In the genomic region with DNA sequence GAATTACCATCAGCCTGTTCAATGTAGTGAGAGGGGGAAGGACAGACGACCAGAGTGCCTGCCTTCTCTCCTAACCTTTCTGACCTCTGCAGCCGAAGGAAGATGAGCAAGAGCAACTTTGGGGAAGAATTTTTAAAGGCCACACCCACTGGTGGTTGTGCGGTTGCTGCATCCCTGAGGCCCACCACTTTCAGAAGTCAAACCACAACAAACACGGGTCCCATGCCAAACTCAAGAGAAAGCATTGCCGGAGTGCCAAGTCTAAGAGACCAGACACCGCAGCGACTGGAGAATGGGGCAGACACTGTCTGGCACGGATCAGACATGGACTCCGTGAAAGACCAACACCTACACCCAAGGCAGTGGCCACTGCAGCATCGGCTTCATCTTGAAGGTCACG, we compare ENCODE assay signal across 21 mouse cellular contexts. TPM values are rescaled to one million over a fixed set of nuclear protein-coding genes. Genes with fewer than 3 reads are reported as not detected.
DNase-seq lines count a peak whose midpoint lies in the region; ATAC-seq and TF ChIP-seq lines count a peak whose summit lies in the region.
"Had no signal": no experiment of that assay in that cellular context is flagged by ENCODE, and none has a peak within 500 bp of the region (broad histone marks: within the 10 kb centered on the region; RNA-seq: fewer than 3 reads in every experiment).

No protein-coding gene starts in this region.

- WGBS in heart, embryonic 11.5 days (ENCODE audit: insufficient replicate concordance): 73% methylated on average over 11 of the region's 11 CpGs
- 26% methylated on average over 11 of the region's 11 CpGs for WGBS in liver, embryonic 14.5 days (ENCODE audit: insufficient replicate concordance)

- H3K27me3 ChIP-seq in heart, embryonic 11.5 days (ENCODE audit: control insufficient read depth, insufficient read depth, low read length): peaks cover 23% of the 10 kb centered on the region
- H3K27me3 ChIP-seq in liver, embryonic 14.5 days (ENCODE audit: control insufficient read depth, insufficient read depth, low read length): no peaks in the 10 kb centered on the region

- H3K4me2 ChIP-seq in heart, embryonic 11.5 days: no peak overlapping the region
- peak overlapping the region; percentile 35 for H3K4me2 ChIP-seq in liver, embryonic 14.5 days (ENCODE audit: low read depth)
- H3K4me2 ChIP-seq: embryonic facial prominence, embryonic 15.5 days; heart, embryonic 15.5 days; limb, embryonic 13.5 days had no signal

- no peak for TF ChIP-seq CTCF in liver, embryonic 14.5 days (IDR thresholded peaks at IDR 0.05; ENCODE audit: low read depth)

- no peak for TF ChIP-seq EP300 in liver, embryonic 14.5 days (IDR thresholded peaks at IDR 0.05; ENCODE audit: low read depth)

- ATAC-seq in heart, embryonic 11.5 days (replicated peaks; ENCODE audit: insufficient number of reproducible peaks, low FRiP score, low TSS enrichment): no peak
- peak; percentile 62 for ATAC-seq in common myeloid progenitor, adult 5-6 weeks (replicated peaks; ENCODE audit: low read depth, poor library complexity, severe bottlenecking)
- ATAC-seq in liver, embryonic 14.5 days (ENCODE audit: insufficient read depth): no peak
- ATAC-seq in monocyte, adult 5-6 weeks (replicated peaks; ENCODE audit: insufficient number of reproducible peaks, low FRiP score, low TSS enrichment, poor library complexity, severe bottlenecking): peak; percentile 82
- ATAC-seq: forebrain, embryonic 16.5 days; lung, postnatal 0 days had no signal

- no peaks in the 10 kb centered on the region for H3K9me3 ChIP-seq in heart, embryonic 11.5 days (replicated peaks; ENCODE audit: control insufficient read depth, low read length)
- H3K9me3 ChIP-seq in liver, embryonic 14.5 days (ENCODE audit: control insufficient read depth, low read length): no peaks in the 10 kb centered on the region
- H3K9me3 ChIP-seq: embryonic facial prominence, embryonic 15.5 days; heart, embryonic 15.5 days; limb, embryonic 13.5 days had no signal

- no peaks in the 10 kb centered on the region for H3K36me3 ChIP-seq in heart, embryonic 11.5 days (ENCODE audit: control insufficient read depth, insufficient read depth, low read length)
- H3K36me3 ChIP-seq in liver, embryonic 14.5 days (replicated peaks; ENCODE audit: control insufficient read depth, insufficient read depth, low read depth): no peaks in the 10 kb centered on the region
- H3K36me3 ChIP-seq: embryonic facial prominence, embryonic 15.5 days; heart, embryonic 15.5 days; limb, embryonic 13.5 days had no signal

- H3K4me1 ChIP-seq in heart, embryonic 11.5 days (ENCODE audit: control insufficient read depth, insufficient read depth, low read length): no peaks in the 10 kb centered on the region
- H3K4me1 ChIP-seq in liver, embryonic 14.5 days (replicated peaks; ENCODE audit: control insufficient read depth in 2 of 2, insufficient read depth in 2 of 2, low read length in 1 of 2): peaks cover 59 to 62% of the 10 kb centered on the region in 2 experiments

- no peak overlapping the region for H3K4me3 ChIP-seq in heart, embryonic 11.5 days (ENCODE audit: low read depth, low read length)
- no peak overlapping the region for H3K4me3 ChIP-seq in liver, embryonic 14.5 days (ENCODE audit: insufficient read depth in 1 of 2, low read depth in 2 of 2, low read length in 2 of 2)
- H3K4me3 ChIP-seq: embryonic facial prominence, embryonic 15.5 days; heart, embryonic 15.5 days; limb, embryonic 13.5 days had no signal

- peak; percentile 84 for DNase-seq in heart, adult 11 months
- no peak for DNase-seq in liver, embryonic 14.5 days (ENCODE audit: low read depth in 3 of 3, low spot score in 3 of 3)
- no peak for DNase-seq in kidney, adult 9 months
- DNase-seq in frontal cortex, postnatal 10 days (ENCODE audit: low spot score in 2 of 2): no peak
- no peak for DNase-seq in layer of hippocampus, adult 9-11 months
- DNase-seq: adrenal gland, postnatal 25 days; cerebellum, adult 8-10 months; embryo, embryonic 11 days; heart, adult 18-20 months; retina, postnatal 1 day; thymus, adult 2 months had no signal

- H3K9ac ChIP-seq in heart, embryonic 11.5 days (ENCODE audit: low read depth, low read length): no peak overlapping the region
- H3K9ac ChIP-seq in liver, embryonic 14.5 days (replicated peaks): peak overlapping the region; percentile 4
- H3K9ac ChIP-seq: embryonic facial prominence, embryonic 15.5 days; heart, embryonic 15.5 days; limb, embryonic 13.5 days had no signal

- no peak overlapping the region for H3K27ac ChIP-seq in heart, embryonic 11.5 days (ENCODE audit: low read depth, low read length)
- peak overlapping the region; percentile 94 for H3K27ac ChIP-seq in liver, embryonic 14.5 days
- H3K27ac ChIP-seq: embryonic facial prominence, embryonic 15.5 days; heart, embryonic 15.5 days; limb, embryonic 13.5 days had no signal

RNA-seq across cellular contexts. Expression of a gene that starts 3.0 kb away (rescaled TPM):
- 0.23 and 0.50 TPM in 2 replicates for polyA plus RNA-seq in heart, embryonic 11.5 days (2014; fragmentation: Nextera tagmentation; extraction: Ambion mirVana)
- 0.58 TPM in 1 of 2 replicates, not detected in the other for total RNA-seq in common myeloid progenitor, adult 5-6 weeks (2017)
- 2.8 and 3.3 TPM in 2 replicates for polyA plus RNA-seq in liver, embryonic 14.5 days (2012; rRNA removed)
- 4.9 and 8.5 TPM in 2 replicates for polyA plus RNA-seq in liver, embryonic 14.5 days (2014; fragmentation: Nextera tagmentation; extraction: Ambion mirVana)
- total RNA-seq in monocyte, adult 5-6 weeks (2017): 0.29 TPM in 1 of 3 replicates, not detected in the others
- total RNA-seq: gastrocnemius, adult 18-20 months; left cerebral cortex, postnatal 10 days had no signal

RNA-seq across cellular contexts. Expression of a gene that starts 8.6 kb away (rescaled TPM):
- polyA plus RNA-seq in heart, embryonic 11.5 days (2014; fragmentation: Nextera tagmentation; extraction: Ambion mirVana): 52.5 and 60.2 TPM in 2 replicates
- total RNA-seq in common myeloid progenitor, adult 5-6 weeks (2017): 38.2 and 47.8 TPM in 2 replicates
- 14.2 and 20.1 TPM in 2 replicates for polyA plus RNA-seq in liver, embryonic 14.5 days (2012; rRNA removed)
- polyA plus RNA-seq in liver, embryonic 14.5 days (2014; fragmentation: Nextera tagmentation; extraction: Ambion mirVana): 34.1 and 36.4 TPM in 2 replicates
- 38.4 to 51.0 TPM (median 44.6 TPM) in 3 replicates for total RNA-seq in monocyte, adult 5-6 weeks (2017)

RNA-seq across cellular contexts. Expression of a gene that starts 18.9 kb away (rescaled TPM):
- 63.9 and 68.0 TPM in 2 replicates for polyA plus RNA-seq in heart, embryonic 11.5 days (2014; fragmentation: Nextera tagmentation; extraction: Ambion mirVana)
- 24.8 and 31.9 TPM in 2 replicates for total RNA-seq in common myeloid progenitor, adult 5-6 weeks (2017)
- 315 and 355 TPM in 2 replicates for polyA plus RNA-seq in liver, embryonic 14.5 days (2012; rRNA removed)
- polyA plus RNA-seq in liver, embryonic 14.5 days (2014; fragmentation: Nextera tagmentation; extraction: Ambion mirVana): 564 and 592 TPM in 2 replicates
- total RNA-seq in monocyte, adult 5-6 weeks (2017): 18.3 to 23.7 TPM (median 20.6 TPM) in 3 replicates

RNA-seq across cellular contexts. Expression of a gene that starts 57.9 kb away (rescaled TPM):
- polyA plus RNA-seq in heart, embryonic 11.5 days (2014; fragmentation: Nextera tagmentation; extraction: Ambion mirVana): 17.3 and 17.9 TPM in 2 replicates
- 3.2 and 3.6 TPM in 2 replicates for total RNA-seq in common myeloid progenitor, adult 5-6 weeks (2017)
- polyA plus RNA-seq in liver, embryonic 14.5 days (2012; rRNA removed): 7.7 and 8.0 TPM in 2 replicates
- polyA plus RNA-seq in liver, embryonic 14.5 days (2014; fragmentation: Nextera tagmentation; extraction: Ambion mirVana): 13.7 and 17.1 TPM in 2 replicates
- total RNA-seq in monocyte, adult 5-6 weeks (2017): 4.2 to 7.6 TPM (median 7.1 TPM) in 3 replicates

Comparison
In these comparisons a context has a peak if more than half of its experiments do, and no peak if none do; other contexts are left out.
1. ATAC-seq: peak in common myeloid progenitor, adult 5-6 weeks (single experiment) and monocyte, adult 5-6 weeks (single experiment); none in heart, embryonic 11.5 days (single experiment) and liver, embryonic 14.5 days (single experiment).